Mouse (Mus musculus) right cerebral cortex, adult 2 months (tissue): ENCODE data around the gene Prrc2a.

Source experiments
- DNase-seq, 2 experiments: peaks; one replicate each; pipeline ENCODE4 v3.0.0; 2021 to 2022; ENCODE audit warnings: low spot score in 2 of 2

Gene Prrc2a

DNA sequence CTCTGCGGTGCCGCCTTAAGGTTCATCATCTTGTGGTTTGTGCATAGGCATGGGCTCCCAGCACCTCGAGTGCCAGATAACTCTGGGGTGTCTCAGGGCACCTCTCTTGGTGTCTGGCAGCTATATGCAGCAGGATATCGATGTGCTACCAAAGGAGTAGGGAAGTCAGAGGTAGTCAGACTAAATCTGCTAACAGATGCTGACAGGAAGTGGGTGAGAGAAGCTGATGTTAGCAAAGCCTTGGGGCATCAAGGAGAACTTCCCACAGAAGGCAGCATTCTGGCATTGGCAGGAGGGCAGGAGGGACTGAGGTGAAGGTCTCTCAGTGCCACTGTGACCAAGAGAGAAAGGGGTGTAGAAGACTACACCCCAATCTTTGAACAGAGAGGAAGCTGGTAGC, 25.4 kb upstream of the Prrc2a start:
- DNase-seq, result no peak

DNA sequence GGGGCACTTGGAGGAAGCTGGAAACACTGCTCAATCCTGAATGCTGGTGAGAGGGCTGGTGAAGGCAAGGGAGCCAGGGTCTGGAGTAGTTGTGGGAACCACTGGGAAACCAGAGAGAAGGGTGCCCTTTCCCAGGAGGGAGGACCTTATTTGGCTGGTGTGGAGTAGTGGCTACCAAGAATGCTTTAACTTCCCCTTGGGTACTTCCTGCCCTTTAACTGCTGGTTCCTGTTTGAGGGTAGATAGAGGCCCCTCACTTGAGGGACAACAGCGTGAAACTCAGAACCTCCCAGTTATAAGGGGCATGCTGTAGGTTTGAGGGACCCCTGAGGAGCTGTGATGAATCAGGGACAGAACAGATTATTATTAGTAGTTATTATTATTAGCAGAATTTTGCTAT, 24.5 kb upstream of the Prrc2a start:
- no peak for DNase-seq

DNA sequence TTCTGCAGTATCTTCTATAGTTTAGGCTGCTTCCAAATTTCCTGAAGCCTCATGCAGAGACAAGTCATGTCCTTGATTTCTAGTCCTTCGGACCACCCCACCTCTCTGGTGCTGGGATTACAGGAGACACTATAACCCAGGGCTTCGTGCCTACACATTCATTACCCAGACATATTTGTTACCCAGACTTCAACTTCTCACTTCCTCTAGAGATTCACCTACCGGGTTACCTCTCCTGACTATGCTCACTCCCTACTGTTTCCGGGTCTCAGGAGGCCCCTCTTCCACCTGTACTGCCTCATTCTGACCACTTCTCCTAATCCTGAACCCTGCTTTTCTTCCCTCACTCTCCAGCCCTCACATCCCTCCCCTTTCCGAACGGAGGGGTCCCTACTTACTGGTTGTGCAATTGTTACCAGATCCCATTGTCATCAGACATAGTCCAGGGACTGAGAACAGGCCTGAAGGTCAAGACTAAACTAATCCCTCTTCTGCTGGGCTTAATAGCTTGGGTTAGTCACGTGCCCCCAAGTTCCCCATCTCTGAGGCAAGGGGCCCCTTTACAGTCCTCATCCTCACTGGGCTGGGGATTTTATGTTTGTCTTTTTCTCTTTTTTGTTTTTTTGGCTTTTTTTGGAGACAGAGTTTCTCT, 23.4 kb upstream of the Prrc2a start, which contains the start of gene Lst1:
TSS of gene Lst1 (minus strand) at position 481 of the 652 bp plus-strand sequence.
- DNase-seq, result no peak

DNA sequence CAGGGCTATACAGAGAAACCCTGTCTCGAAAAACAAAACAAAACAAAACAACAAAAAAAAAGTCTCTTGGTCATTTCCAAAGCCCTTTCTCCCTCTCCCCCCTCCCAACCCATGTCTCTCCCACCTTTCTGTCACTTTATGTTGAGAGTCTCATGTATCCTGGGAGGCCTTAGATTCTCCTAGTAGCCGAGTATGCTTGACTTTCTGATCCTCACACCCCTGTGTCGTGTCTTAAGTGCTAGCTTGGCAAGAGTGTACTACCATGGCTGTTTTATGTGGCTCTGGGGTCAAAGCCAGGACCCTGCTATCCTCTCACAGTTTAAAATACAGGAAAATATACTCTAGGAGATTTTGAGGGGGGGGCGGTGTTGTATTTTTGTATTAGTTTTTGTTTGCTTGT, 22.6 kb upstream of the Prrc2a start:
- DNase-seq, result no peak

DNA sequence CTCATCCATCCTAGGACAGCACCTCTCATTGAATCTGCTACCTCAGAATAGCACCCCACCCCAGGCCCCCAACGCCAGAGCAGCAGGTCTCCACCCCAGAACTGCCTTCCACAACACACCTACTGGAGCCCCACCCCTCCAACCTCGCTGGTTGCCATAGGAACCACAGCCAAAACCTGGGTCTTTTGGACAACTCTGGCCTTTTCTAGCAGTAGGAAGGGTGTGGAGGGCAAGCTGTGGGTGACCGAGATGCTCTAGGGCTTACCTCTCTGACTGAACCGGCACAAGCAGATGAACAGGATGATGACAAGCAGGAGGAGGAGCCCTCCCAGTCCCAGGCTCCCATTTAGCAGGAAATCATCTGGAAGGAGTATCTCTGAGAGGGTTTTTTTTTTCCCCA, 22.0 kb upstream of the Prrc2a start:
- no peak for DNase-seq

DNA sequence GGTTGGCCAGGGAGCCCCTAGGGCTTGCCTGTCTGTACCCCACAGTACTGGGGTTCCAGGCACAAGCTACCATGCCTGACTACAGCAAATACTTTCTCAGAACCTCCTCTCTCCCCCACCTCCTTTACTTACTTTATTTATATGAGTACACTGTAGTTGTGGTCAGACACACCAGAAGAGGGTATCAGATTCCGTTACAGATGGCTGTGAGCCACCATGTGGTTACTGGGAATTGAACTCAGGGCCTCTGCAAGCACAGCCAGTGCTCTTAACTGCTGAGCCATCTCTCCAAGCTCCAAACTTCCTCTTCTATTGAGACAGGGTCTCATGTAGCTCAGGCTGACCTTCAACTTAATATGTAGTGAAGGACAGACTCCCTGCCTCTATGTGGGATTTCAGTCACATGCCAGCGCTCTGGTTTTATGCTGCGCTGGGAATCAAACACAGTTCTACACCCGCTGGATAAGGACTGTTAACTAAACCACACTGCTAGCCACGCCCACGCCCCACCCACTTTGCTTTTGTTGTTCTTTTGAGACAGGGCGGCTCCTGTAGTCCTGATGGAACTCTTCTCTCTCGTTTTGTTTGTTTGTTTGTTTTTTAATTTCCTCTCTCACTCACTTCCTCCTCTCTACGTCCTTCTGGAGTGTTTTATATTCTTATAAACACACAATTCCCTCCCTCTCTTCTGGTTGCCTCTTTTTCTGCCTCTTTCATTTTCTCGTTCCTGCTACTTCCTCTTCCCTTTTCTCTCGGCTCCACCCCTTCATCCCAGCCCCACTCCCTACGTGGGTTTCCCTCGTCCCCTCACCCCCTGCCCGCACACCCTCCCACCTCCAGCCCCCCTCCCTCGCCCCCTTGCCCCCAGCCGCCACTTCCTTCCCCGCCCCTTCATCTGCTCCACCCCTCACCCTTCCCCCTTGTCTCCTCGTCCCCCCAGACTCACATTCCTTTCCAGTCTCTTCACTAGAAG, 21.2 kb upstream of the Prrc2a start:
- peak in 1 of 2 experiments; percentile 55 for DNase-seq

DNA sequence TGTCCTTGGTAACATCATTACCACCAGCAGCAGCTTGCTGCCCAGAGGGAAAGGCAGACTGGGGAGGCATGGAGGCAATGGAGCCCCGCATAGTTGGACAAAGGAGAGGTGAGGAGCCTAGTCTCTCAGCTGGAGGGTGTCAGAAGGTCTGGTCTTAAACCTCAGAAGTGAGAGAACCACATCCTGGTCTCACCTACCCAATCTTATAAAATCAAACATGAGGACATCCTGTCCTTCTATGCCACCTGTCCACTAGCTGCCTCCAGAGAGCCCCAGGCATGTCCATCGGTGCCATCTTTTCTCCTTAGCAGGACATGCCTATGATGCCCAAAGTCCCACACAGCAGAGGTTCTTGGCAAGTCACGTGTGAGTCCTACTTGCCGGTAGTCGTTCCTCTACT, 15.4 kb upstream of the Prrc2a start:
- DNase-seq, result no peak

DNA sequence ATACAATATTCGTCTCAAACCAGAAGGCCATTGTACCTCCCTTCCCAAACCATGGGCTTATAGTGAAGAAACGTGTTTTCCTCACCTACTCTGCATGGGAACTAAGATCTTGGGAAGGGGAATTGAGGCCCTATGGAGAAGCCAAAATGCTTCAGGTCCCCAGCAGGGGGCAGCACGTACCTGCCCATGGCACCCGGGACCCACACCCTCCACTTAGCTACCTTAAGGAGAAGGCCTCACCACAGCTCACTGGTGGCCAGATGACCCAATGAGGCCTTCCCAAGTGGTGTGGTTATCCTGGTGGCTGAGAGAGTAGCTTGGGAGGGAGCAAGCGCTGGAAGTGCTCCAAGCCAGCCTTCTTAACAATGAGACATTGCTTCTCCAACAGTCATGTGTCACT, 13.8 kb upstream of the Prrc2a start:
- peak in 1 of 2 experiments; percentile 65 for DNase-seq

DNA sequence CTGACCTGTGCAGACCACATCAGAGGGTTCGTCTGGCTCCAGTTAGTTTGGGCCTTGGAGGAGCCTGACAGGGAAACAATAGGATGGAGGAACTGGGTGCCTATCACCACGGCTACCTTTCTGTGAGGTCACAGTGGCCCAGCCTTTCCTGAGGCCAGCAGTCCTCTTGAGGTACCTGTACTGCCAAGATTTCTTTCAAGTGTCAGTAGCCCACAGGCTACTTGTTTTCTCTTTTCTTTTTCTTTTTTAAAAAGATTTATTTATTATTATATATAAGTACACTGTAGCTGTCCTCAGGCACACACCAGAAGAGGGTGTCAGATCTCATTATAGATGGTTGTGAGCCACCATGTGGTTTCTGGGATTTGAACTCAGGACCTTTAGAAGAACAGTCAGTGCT, 11.3 kb upstream of the Prrc2a start, which contains the start of gene Aif1:
TSS of gene Aif1 (minus strand) at position 101 of the 400 bp plus-strand sequence.
- DNase-seq, result no peak

DNA sequence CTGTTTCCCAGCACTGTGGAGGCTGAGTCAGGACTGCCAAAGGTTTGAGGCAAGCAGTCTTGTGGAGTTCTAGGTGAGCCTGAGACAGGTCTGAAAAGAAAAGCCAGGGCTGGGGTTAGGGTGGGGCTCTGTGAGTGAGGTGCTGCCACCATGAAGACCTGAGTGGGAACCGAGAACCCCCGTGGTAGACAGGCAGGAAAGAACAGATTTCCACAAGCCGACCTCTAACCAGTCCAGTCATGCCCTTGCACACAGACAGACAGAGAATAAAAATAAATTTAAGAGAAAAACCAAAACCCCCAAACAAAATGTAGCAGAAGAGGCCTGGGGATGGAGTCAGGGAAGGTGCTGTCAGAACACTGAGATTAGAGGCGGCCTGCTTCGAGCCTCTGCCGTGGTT, 10.7 kb upstream of the Prrc2a start:
- no peak for DNase-seq

DNA sequence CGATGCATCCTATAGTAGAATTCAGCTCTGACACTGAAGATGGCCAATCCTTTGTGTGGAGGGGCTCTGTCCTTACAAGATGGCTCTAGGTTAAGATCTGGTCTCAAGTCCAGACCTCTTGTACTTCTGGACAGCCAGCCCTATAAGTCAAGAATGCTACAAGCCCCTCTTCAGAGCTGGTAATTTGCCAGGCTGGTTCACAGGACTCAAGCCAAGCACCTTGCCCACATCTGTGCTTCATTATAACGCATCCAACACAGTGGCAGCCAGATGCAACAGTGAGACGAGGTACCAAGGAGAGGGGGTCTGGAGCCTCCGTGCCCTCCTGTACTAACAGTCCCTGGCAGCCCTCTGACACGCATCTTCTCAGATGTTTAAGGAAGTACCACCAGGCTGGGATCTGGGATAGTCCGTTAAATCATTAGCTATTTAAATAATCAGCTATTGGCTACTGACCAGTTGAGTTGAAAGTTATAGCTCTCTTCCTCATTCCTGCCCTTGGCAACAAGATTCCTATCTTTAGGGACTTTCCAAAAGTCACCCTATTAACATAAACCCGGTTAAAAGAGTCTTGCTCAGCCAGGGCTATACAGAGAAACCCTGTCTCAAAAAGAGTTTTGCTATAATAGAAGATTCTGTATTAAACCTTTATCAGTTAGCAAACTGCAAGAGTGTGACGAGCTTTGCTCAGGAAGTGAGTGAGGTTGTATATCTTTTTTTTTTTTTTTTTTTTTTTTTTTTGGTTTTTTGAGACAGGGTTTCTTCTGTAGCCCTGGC, 9.7 kb upstream of the Prrc2a start:
- no peak for DNase-seq

DNA sequence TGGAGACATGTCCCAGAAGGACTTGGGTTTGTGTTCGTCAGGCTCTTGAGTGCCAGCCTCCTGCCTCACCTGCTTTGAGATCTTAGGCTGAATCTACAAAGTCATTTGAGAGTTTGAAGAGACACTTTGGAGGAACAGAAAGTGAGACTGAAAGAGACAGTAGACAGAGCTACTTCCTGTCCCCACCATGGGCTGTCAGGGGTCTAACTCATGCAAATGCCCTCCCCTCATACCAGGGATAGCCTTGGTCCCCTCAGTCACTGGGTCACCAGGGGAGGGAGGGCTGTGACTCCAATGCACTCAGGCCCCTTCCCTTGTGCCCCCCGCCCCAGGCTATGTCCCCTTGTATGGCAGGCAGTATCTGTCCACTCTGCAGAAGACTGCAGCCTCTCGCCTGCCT, 8.6 kb upstream of the Prrc2a start:
- DNase-seq, result no peak

DNA sequence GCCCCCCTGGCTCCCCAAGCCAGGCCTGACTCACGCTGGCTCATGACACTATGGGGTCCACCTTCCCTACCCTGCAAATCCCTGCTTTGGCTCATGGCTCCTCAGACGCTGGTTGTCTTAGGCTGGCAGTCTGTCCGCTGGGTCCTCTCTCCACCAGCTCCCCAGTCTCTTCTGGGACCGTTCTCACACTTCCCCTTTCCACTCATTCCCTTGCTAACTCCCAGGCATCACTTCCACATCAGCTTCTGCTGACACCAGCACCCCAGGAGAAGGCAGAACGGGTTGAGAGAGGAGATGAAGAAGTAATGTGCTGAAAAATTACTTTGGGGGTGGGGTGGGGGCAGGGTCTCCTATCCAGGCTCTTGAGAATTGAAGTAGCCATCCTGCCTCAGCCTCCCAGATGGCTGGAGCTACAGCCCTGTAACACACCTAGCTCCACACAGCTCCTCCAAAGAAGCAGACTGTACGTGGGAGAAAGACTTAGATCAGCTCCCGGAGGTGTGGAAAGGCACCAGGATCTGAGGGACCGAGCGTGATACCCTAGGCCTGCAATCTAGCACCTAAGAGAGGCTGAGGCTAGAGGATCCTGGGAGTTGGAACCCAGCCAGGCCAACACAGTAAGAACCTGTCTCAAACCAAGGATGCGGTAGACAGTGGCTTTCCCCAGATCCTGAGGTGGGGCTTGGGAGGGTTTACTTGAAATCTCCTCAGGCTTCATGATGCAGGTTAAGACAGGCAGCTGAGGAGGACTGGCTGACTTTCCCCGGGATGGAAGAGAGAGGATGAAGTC, 7.9 kb upstream of the Prrc2a start:
- peak in 1 of 2 experiments; percentile 62 for DNase-seq

DNA sequence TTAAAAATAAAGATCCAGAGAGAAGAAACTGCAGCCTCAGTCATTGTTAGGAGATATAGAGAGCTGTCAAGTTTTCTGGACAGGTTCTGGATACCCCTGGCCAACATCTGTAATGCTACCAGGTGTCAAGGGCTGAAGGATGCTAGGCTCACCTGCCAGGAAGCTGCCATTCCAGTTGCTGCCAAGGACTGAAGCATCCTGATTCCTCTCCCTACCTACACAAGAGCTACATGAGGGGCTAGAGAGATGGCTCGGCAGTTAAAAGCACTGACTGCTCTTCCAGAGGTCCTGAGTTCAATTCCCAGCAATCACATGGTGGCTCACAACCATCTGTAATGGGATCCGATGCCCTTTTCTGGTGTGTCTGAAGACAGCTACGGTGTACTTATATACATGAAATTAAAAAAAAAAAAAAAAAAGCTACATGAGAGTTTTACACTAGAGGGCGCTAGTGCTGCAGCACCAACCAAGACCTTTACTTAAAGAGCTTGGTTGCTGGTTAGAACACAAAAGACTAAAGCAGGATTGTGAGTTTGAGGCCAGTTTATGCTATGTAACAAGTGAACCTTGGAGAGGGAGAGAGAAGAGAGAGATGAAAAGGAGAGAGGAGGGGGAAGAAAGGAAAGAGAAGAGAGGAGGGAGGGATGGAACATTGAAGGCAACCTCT, 4.0 kb upstream of the Prrc2a start:
- DNase-seq, result no peak

DNA sequence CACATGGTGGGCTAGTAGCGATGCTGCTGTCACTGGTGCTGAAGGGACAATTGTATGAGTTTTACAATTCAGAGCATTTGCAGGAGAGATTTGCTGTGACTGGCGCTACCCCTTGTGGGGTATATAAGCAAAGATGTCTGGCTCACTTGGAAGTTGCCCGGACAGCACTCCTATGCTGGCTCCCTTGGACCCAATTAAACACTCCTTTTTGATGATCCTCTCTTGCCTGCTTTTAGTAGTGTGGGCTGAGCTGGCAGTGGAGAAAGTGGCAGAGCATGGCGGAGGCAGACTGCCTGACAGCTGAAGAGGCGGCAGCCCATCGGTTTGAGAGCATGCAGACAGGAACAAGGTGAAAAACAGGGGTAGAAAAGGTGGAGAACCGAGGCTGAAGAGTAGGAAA, 3.1 kb upstream of the Prrc2a start:
- peak in 1 of 2 experiments; percentile 53 for DNase-seq

DNA sequence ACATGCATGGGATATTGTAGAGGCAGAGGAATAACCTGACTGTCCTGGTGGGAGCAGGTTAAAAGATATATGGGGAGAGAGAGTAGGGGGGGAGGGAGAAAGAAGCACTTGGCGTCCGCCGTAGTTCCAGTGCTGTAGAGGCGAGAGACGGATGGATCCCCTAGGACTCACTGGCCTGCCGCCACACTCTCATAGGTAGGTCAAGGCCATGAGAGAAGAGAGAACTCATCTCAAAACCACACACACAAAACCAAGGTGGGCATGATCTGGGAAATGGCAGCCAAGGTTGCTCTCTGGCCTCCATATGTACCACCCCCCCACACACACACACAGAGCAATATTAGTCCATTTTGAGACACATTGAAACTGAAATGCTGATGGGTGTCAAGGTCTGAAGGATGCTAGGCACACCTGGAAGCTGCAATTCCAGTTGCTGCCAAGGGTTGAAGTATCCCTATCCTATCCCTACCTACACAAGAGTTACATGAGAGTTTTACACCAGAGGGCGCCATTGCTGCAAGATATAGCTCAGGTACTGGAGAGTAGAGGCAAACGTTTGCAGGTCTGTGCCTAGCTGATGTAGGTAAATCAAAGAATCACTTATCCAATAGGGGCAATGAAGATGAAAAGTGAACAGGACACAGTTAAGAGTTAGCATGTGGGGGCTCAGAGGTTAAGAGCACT, 1.8 kb upstream of the Prrc2a start:
- DNase-seq, result peak; percentile 72 to 74

DNA sequence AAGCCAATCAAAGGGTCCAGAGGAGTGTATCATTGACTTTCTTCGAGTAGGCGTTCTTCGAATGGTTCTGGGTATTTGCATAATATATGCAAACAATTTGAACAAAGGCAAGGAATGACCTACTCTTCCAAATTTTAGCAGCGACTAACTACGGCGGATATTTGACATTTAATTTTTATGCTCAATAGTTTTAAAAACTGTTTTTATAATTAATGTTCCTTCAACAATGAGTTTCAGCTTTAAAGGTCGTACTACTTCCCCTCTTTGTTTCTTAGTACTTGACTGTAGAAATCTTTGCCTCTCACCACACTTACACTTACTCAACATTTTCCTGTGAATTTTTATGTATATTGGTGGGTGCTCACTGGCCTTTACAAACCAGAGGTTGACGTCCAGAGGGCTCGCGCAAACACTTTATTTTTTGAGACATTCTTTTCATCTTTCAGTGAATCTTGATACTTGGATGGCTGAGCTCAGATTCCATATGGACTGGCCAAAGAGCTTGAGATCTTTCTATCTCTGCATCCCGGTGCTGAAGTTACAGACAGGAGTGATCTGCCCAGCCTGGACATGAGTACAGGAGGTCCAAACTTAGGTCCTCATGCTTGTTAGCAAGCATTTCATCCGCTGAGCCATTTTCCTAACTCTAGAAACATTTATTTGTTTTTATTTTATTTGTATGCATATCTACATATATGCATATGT, 906 bp upstream of the Prrc2a start:
- DNase-seq, result no peak

DNA sequence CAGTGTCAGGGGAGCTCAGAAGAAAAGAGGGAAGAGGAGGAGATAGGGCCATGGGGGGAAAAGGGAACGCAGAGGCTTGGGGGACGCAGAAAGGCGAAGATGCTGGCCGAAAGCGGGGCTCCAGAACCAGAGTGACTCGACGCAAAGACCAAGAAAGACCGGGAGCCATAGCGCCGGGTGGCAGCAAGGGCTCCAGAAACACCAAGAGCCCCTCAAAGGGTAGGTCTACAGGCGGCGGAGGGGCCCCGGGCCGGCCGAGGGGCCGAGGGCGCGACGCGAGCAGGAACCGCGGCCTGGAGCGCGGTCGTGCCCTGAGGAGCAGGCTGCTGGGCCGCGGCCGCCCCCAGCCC, 504 bp downstream of the Prrc2a start:
- DNase-seq, result no peak

DNA sequence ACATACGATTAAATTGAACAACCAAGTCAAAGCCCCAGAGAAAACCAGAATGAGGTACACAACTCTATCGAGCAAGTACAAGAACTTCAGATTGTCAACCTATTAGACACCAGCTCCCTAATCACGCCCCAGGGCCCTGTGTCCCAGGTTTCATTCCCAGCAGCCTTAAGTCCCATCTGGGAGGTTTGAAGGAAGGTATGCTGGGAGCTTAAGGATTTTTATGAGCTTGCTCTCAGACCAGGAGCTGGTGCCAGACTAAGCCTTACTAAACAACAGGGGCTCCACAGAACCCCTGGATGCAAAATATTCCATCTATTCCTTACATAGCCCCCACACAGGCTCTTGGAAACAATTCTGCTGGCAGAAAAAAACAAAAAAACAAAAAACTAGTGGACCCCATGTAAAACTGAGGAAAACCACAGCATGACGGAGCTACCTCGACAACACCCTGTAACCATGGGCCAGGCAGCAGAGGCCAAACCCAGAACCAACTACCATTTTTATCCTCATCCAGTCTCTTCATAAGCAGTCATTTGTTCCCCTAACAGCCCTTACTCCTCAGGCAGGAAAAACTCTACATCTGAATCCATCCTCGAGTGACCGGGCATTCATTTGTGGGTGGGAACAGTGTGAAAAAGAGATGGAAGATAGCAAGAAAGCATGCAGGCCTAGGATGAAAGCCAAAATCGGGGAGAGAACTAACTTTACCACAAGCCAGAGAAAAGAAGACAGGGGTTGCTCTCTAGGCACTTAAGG, 1.2 kb downstream of the Prrc2a start:
- no peak for DNase-seq
